Mouse (Mus musculus) ES-Bruce4 (cell line): ENCODE results near the gene Cd300ld.

Experiments used
- CTCF ChIP-seq: IDR thresholded peaks from one replicate; pipeline ENCODE4 v1.8.1; 2011; ENCODE audit warnings: low read depth, low read length
- EP300 ChIP-seq: IDR thresholded peaks from 2 replicates; pipeline ENCODE4 v1.6.1; 2011; ENCODE audit warnings: low read depth, low read length; ENCODE audit not compliant: insufficient read depth
- POLR2A ChIP-seq: IDR thresholded peaks from one replicate; pipeline ENCODE4 v1.8.1; 2011; ENCODE audit warnings: low read length; ENCODE audit not compliant: insufficient read depth

DNA sequence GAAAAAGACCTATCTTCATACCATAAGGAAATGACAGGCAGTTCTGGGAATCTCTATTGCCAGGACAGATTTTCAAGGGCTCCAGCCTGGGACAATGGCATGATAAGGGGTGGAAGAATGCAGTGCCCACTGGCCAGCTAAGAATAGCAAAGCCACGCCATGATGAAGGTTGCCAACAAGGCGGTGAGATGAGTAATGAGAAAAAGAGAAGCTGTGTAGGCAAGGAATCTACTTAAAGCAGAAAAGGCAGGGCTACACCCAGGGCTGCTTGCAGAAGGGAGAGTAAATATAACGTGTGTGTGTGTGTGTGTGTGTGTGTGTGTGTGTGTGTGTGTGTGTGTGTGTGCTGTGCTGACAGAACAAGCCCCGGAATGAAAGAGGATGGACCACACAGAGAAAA lies 7.9 kb downstream of the Cd300ld start:
- no peak for TF ChIP-seq CTCF
- TF ChIP-seq EP300, result no peak
- no peak for TF ChIP-seq POLR2A
